Mouse (Mus musculus) left cerebral cortex, postnatal 36 days (tissue): ENCODE data around the gene Zfyve28. TPM values are rescaled to one million over a fixed set of nuclear protein-coding genes. Genes with fewer than 3 reads are reported as not detected.

ENCODE experiments used
- DNase-seq, 2 experiments: peaks; one replicate each; pipeline ENCODE4 v3.0.0; 2021 to 2022; ENCODE audit warnings: low spot score in 2 of 2, mixed read lengths in 1 of 2
- intact Hi-C: fragments of 180-260 bp; cut with DNase I; formaldehyde crosslinking; loops from one replicate; pipeline ENCODE4 v1.15.1; 2025
- total RNA-seq, 2 experiments: library from RNA; stranded (reverse); gene quantifications; 2 replicates each; pipeline ENCODE4 v1.2.3; 2021

Zfyve28 gene
- total RNA-seq, 2 experiments from 2014 or later = 53.1 to 55.3 TPM

DNA sequence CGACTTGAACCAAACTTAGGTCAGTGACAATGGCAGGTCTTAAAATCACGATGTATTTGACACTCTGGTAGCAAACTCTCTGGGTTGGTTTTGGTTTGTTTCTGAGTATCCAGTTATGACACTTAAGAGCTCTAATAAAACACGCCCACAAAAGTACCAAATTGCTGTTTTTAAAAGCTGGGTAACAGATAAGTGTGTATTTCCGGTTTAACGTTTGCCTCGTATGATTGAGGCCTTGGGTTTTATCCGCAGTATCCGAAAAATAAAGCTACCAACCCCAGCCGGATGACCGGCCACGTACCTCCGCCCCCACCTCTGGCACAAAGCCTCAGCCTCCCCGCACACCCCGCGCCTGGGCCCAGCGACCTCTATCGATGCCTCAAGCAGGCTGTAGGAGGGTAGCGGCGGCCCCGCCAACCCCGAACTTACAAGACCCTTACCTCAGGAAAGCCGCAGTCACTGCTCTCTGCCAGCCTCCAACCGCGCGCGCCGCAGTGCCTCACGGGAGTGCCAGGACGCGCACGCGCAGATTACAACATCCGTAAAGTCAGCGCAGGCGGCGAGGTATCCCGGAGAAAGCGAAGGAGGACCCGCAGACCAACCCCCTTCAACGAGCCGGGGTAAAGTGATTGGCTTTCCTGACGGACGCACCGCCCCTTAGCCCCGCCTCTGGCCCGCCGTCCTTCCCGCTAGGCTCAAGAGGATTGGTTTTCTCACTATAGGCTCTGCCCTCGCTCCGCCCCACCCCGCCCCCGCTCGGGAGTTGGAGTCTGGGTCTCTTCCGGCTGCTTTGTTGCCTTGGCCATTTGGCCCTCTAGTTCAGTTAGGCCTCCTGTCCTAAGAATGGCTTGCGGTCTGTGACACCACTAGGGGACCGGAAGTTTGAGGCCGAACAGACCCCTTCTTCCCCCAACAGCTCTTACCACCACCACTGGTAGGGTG, 119.0 kb downstream of the Zfyve28 start, which contains the start of the genes Poln and Haus3:
Poln (minus strand) TSS at position 499 of the 942 bp plus-strand sequence.
Haus3 (minus strand) TSS at position 578 of the 942 bp plus-strand sequence.
- intact Hi-C loops = no loop called here

DNA sequence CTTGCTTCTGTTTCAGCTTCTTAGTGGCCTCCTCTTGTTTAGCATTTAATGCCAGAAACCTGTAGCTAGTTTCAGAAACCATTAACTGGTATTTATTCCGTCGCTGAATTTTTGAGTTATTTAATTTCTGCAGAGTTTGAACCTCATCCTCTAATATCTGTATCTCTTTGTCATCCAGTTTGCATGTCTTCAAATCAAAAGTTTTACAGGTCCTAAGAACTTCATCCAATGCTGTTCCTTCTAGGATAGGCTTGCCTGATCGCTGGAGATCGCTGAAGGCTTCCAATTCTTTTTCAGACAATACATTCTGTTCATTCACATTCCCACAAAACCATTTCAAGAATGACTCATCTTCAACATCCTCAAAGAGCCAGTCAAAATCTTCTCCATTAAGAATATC, 120.4 kb downstream of the Zfyve28 start:
- intact Hi-C loops = no loop called here
- no peak for DNase-seq

More for the DNA sequence above, 119.0 kb downstream of the Zfyve28 start, which contains the start of the genes Poln and Haus3:
- peak; percentile 97 to 98 for DNase-seq

DNA sequence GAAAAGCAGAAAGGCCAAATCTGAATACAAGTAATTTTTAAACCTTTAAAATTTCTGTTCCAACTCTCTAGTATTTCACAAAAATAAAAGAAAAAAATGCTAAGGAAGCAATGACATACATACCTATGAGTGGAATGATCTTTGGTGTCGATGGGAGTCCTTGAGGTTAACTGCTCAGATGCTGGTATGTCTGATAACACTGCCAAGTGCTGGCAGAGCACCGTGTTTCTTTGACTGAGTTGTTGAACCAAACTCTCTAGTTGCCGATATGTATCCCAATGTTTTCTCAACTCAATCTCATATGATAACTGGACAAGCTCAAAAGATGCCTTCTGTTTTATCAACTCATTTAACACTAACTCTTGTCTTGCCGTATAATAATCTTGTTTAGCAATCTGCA, 122.5 kb downstream of the Zfyve28 start:
- DNase-seq = no peak

DNA sequence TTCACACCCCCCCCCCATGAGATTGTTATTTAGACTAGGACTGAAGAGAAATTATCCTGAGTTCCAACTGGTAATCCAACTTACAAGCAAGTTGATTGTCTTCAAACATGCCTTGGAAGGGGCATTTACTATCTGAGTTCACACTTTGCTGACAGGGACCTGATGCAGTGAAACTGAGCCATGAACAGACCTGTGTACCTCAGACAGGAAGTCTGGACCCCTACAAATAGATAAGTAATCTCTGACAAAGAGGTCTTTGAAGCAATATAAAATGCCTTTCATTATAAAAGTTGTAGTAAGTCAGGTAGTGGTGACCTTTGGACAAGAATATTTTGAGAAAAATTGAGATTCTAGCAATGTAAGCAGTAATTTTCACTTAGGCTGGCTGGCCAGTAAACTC, 139.8 kb downstream of the Zfyve28 start:
- intact Hi-C loops = loop anchor here (5.0 kb wide), 1 partner anchor 51 kb away; no protein-coding TSS in a partner anchor
- no peak for DNase-seq

More for the DNA sequence above, 122.5 kb downstream of the Zfyve28 start:
- intact Hi-C loops = no loop called here

DNA sequence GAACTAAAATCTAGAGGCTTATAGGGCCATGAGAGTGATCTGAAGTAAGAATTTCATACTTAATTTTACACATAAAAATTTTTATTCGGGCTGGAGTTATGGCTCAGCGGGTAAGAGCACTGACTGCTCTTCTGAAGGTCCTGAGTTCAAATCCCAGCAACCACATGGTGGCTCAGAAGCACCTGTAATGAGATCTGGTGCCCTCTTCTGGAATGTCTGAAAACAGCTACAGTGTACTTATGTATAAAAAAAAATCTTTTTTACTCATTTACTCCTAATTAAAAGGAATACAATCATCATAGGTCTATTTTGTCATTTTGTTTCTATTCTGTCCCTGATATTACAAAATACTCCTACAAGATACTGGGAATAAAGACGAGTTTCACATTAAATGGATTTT, 140.7 kb downstream of the Zfyve28 start:
- no peak for DNase-seq
- intact Hi-C loops = loop anchor here (5.0 kb wide), 1 partner anchor 50 kb away; no protein-coding TSS in a partner anchor

Other genes with a start within 250 kb of the Zfyve28 start
- 1 to 10 TPM in 1 of 2 experiments, under 1 TPM in 1; 0.91 to 1.9 TPM for gene Poln, start 119.0 kb downstream of the Zfyve28 start, total RNA-seq
- gene Haus3, start 118.9 kb downstream of the Zfyve28 start, total RNA-seq = 1 to 10 TPM; 7.8 to 8.2 TPM
- gene Mxd4, start 100.7 kb downstream of the Zfyve28 start, total RNA-seq = 10 to 100 TPM; 86.5 to 86.9 TPM
- gene Cfap99, start 151 bp upstream of the Zfyve28 start, total RNA-seq = 1 to 10 TPM in 1 of 2 experiments, under 1 TPM in 1; 0.96 to 1.5 TPM
- gene Rnf4, start 47.8 kb upstream of the Zfyve28 start, total RNA-seq = 10 to 100 TPM; 82.2 to 87.2 TPM
- 10 to 100 TPM; 40.0 to 44.5 TPM for gene Fam193a, start 81.5 kb upstream of the Zfyve28 start, total RNA-seq
- 10 to 100 TPM; 12.7 to 20.4 TPM for gene Tnip2, start 225.5 kb upstream of the Zfyve28 start, total RNA-seq
- gene Sh3bp2, start 237.4 kb upstream of the Zfyve28 start, total RNA-seq = 1 to 10 TPM; 2.6 to 3.7 TPM